In genomic region chr1:43301866-43302571, GRCm38 (mm10) we compare ENCODE assay signal across 23 mouse cellular contexts.
DNase-seq lines count a peak whose midpoint lies in the region; ATAC-seq and TF ChIP-seq lines count a peak whose summit lies in the region.
"Had no signal": no experiment of that assay in that cellular context is flagged by ENCODE, and none has a peak within 500 bp of the region (broad histone marks: within the 10 kb centered on the region; RNA-seq: fewer than 3 reads in every experiment).

No protein-coding gene starts in this region.

- no peak for ATAC-seq in heart, embryonic 14.5 days (ENCODE audit: insufficient number of reproducible peaks, insufficient read depth, low FRiP score, low read depth)
- ATAC-seq in kidney, postnatal 0 days (replicated peaks; ENCODE audit: low FRiP score, low read depth), result no peak
- 0 out of 2 replicates have a peak, but pooled peaks have one; percentile 42 for ATAC-seq in embryonic facial prominence, embryonic 12.5 days (ENCODE audit: insufficient number of reproducible peaks, insufficient read depth, low FRiP score, low TSS enrichment)
- ATAC-seq: forebrain, embryonic 16.5 days; intestine, embryonic 15.5 days; midbrain, embryonic 16.5 days had no signal

- H3K36me3 ChIP-seq in heart, embryonic 14.5 days (ENCODE audit: control insufficient read depth, insufficient read depth, low read length), result no peaks in the 10 kb centered on the region
- H3K36me3 ChIP-seq in kidney, postnatal 0 days (ENCODE audit: insufficient read depth, low read length), result no peaks in the 10 kb centered on the region
- no peaks in the 10 kb centered on the region for H3K36me3 ChIP-seq in embryonic facial prominence, embryonic 12.5 days
- H3K36me3 ChIP-seq: hindbrain, embryonic 15.5 days; intestine, embryonic 15.5 days; kidney, embryonic 15.5 days; limb, embryonic 15.5 days; liver, embryonic 15.5 days had no signal

- no peak overlapping the region for H3K27ac ChIP-seq in heart, embryonic 14.5 days (replicated peaks in 1 of 2; ENCODE audit: control insufficient read depth in 1 of 2, insufficient read depth in 1 of 2, low read depth in 2 of 2, low read length in 2 of 2)
- H3K27ac ChIP-seq in kidney, postnatal 0 days, result no peak overlapping the region
- H3K27ac ChIP-seq in embryonic facial prominence, embryonic 12.5 days, result no peak overlapping the region
- H3K27ac ChIP-seq: hindbrain, embryonic 15.5 days; intestine, embryonic 15.5 days; kidney, embryonic 15.5 days; limb, embryonic 15.5 days; liver, embryonic 15.5 days had no signal

- 0 out of 2 replicates have a peak overlapping the region, but pooled peaks have one; percentile 3 for H3K4me2 ChIP-seq in heart, embryonic 14.5 days (ENCODE audit: low read length)
- H3K4me2 ChIP-seq in kidney, postnatal 0 days (ENCODE audit: low read length), result no peak overlapping the region
- H3K4me2 ChIP-seq in embryonic facial prominence, embryonic 12.5 days (replicated peaks), result no peak overlapping the region
- H3K4me2 ChIP-seq: hindbrain, embryonic 15.5 days; intestine, embryonic 15.5 days; kidney, embryonic 15.5 days; limb, embryonic 15.5 days; liver, embryonic 15.5 days had no signal

- no peak for TF ChIP-seq CTCF in kidney, postnatal 0 days (IDR thresholded peaks at IDR 0.05; ENCODE audit: low read depth)

- no peaks in the 10 kb centered on the region for H3K9me3 ChIP-seq in heart, embryonic 14.5 days (ENCODE audit: control insufficient read depth, low read length)
- no peaks in the 10 kb centered on the region for H3K9me3 ChIP-seq in kidney, postnatal 0 days (replicated peaks; ENCODE audit: low read length)
- no peaks in the 10 kb centered on the region for H3K9me3 ChIP-seq in embryonic facial prominence, embryonic 12.5 days
- H3K9me3 ChIP-seq: hindbrain, embryonic 15.5 days; intestine, embryonic 15.5 days; kidney, embryonic 15.5 days; limb, embryonic 15.5 days; liver, embryonic 15.5 days had no signal

- H3K27me3 ChIP-seq in heart, embryonic 14.5 days (ENCODE audit: control insufficient read depth, insufficient read depth, low read length), result no peaks in the 10 kb centered on the region
- no peaks in the 10 kb centered on the region for H3K27me3 ChIP-seq in kidney, postnatal 0 days (ENCODE audit: insufficient read depth, low read length)
- H3K27me3 ChIP-seq in embryonic facial prominence, embryonic 12.5 days, result no peaks in the 10 kb centered on the region
- H3K27me3 ChIP-seq: CH12.LX; hindbrain, embryonic 15.5 days; intestine, embryonic 15.5 days; kidney, embryonic 15.5 days; liver, embryonic 15.5 days had no signal

- no peak overlapping the region for H3K4me3 ChIP-seq in heart, embryonic 14.5 days (ENCODE audit: control insufficient read depth in 1 of 2, insufficient read depth in 1 of 2, low read depth in 1 of 2, low read length in 2 of 2)
- H3K4me3 ChIP-seq in kidney, postnatal 0 days (replicated peaks; ENCODE audit: low read depth, low read length), result no peak overlapping the region
- H3K4me3 ChIP-seq in embryonic facial prominence, embryonic 12.5 days, result no peak overlapping the region
- H3K4me3 ChIP-seq: hindbrain, embryonic 15.5 days; intestine, embryonic 15.5 days; kidney, embryonic 15.5 days; limb, embryonic 15.5 days; liver, embryonic 15.5 days had no signal

- no peak for DNase-seq in heart, adult 9 months (ENCODE audit: low spot score in 2 of 2)
- peak; percentile 36 for DNase-seq in kidney, postnatal 0 days (ENCODE audit: low spot score)
- DNase-seq in kidney, postnatal 14 days, result no peak
- DNase-seq in 416B (ENCODE audit: low read depth), result peak; percentile 12
- no peak for DNase-seq in urinary bladder, adult 18-20 months (ENCODE audit: low spot score in 2 of 2)
- DNase-seq in T-cell, adult 2 months (ENCODE audit: low spot score), result no peak
- DNase-seq: cerebellum, adult 2 months; cerebellum, postnatal 36 days; gastrocnemius, postnatal 36 days; heart, postnatal 36 days; right cerebral cortex, postnatal 14 days; spleen, adult 18-20 months; thymus, adult 18-20 months had no signal

- 67% methylated on average over 7 of the region's 7 CpGs for WGBS in heart, embryonic 14.5 days
- 42% methylated on average over 7 of the region's 7 CpGs for WGBS in kidney, postnatal 0 days
- 51% methylated on average over 7 of the region's 7 CpGs for WGBS in embryonic facial prominence, embryonic 12.5 days

- no peak overlapping the region for H3K9ac ChIP-seq in heart, embryonic 14.5 days (ENCODE audit: low read length)
- H3K9ac ChIP-seq in kidney, postnatal 0 days (ENCODE audit: low read depth, low read length), result no peak overlapping the region
- H3K9ac ChIP-seq in embryonic facial prominence, embryonic 12.5 days, result no peak overlapping the region
- H3K9ac ChIP-seq: hindbrain, embryonic 15.5 days; intestine, embryonic 15.5 days; kidney, embryonic 15.5 days; limb, embryonic 15.5 days; liver, embryonic 15.5 days had no signal

- H3K4me1 ChIP-seq in heart, embryonic 14.5 days (ENCODE audit: control insufficient read depth in 2 of 2, insufficient read depth in 2 of 2, low read length in 2 of 2), result peaks cover 3% of the 10 kb centered on the region in 2 experiments; a peak in 3 of 4 replicates
- 0 out of 2 replicates have a peak, but pooled peaks cover 8% of the 10 kb centered on the region for H3K4me1 ChIP-seq in kidney, postnatal 0 days (replicated peaks; ENCODE audit: insufficient read depth, low read length)
- H3K4me1 ChIP-seq in embryonic facial prominence, embryonic 12.5 days, result peaks cover 6% of the 10 kb centered on the region; the same call in 1 of the 2 replicates

Comparison
In these comparisons a context has a peak if more than half of its experiments do, and no peak if none do; other contexts are left out.
1. DNase-seq: peak in kidney, postnatal 0 days (single experiment) and 416B (single experiment); none in heart, adult 9 months (0 of 2), kidney, postnatal 14 days (single experiment), urinary bladder, adult 18-20 months (0 of 2) and T-cell, adult 2 months (single experiment).